Mouse (Mus musculus) stomach, embryonic 16.5 days (tissue): ENCODE results near the gene A730049H05Rik. TPM values are rescaled to one million over a fixed set of nuclear protein-coding genes. Genes with fewer than 3 reads are reported as not detected.

ENCODE experiments used
- ATAC-seq: fragments of 200-750 bp; cut with Nextera tagmentation; 2 replicates; pipeline ENCODE4 v1.8.0; 2017; ENCODE audit warnings: moderate number of reproducible peaks, moderate TSS enrichment; ENCODE audit not compliant: insufficient read depth, low FRiP score
- H3K27ac ChIP-seq: fragments of 300-500 bp; sonication (generic); 2 replicates; pipeline ENCODE4 v1.5.1; 2014; ENCODE audit warnings: low read length
- H3K27me3 ChIP-seq: fragments of 300-500 bp; sonication (generic); 2 replicates; pipeline ENCODE4 v1.6.1; 2014; ENCODE audit warnings: low read length, control low read depth, mixed read lengths; ENCODE audit not compliant: control insufficient read depth, insufficient read depth
- H3K36me3 ChIP-seq: fragments of 300-500 bp; sonication (generic); 2 replicates; pipeline ENCODE4 v1.6.1; 2014; ENCODE audit warnings: low read length; ENCODE audit not compliant: control insufficient read depth, insufficient read depth
- H3K4me1 ChIP-seq: fragments of 300-500 bp; sonication (generic); 2 replicates; pipeline ENCODE4 v1.6.1; 2014; ENCODE audit warnings: low read length, control low read depth, mixed read lengths; ENCODE audit not compliant: control insufficient read depth, insufficient read depth
- H3K4me2 ChIP-seq: fragments of 300-500 bp; sonication (generic); 2 replicates; pipeline ENCODE4 v1.6.1; 2014; ENCODE audit warnings: low read depth, low read length, mixed read lengths
- H3K4me3 ChIP-seq: fragments of 300-500 bp; sonication (generic); replicated peaks from 2 replicates; pipeline ENCODE4 v1.5.1; 2014; ENCODE audit warnings: mild to moderate bottlenecking, low read length
- H3K9ac ChIP-seq: fragments of 300-500 bp; sonication (generic); 2 replicates; pipeline ENCODE4 v1.6.1; 2014; ENCODE audit warnings: low read length
- H3K9me3 ChIP-seq: fragments of 300-500 bp; sonication (generic); replicated peaks from 2 replicates; pipeline ENCODE4 v1.6.1; 2016; ENCODE audit warnings: low read length, control low read depth; ENCODE audit not compliant: control insufficient read depth
- WGBS: fragments of 180-500 bp; shearing (Covaris S2); extraction: QIAGEN DNeasy Blood & Tissue Kit; methylation state at CpG from one replicate; pipeline ENCODE4 v1.1.7; 2014; 5-methylcytosine and 5-hydroxymethylcytosine counted together
- polyA plus RNA-seq: library from polyadenylated mRNA; unstranded; fragments of >200 nt; fragmentation: Nextera tagmentation; extraction: Ambion mirVana; gene quantifications from 2 replicates; pipeline ENCODE4 v1.2.1, GENCODE M21; 2015

Gene A730049H05Rik
- polyA plus RNA-seq, 1 experiment from 2014 or later = 0.87 TPM

GRCm38 (mm10) chr6:92845898-92846297, 29.6 kb downstream of the A730049H05Rik start:
- peaks cover 9% of the 10 kb centered on the region; the same call in 1 of the 2 replicates for H3K4me1 ChIP-seq
- H3K27ac ChIP-seq = no peak overlapping the region
- no peaks in the 10 kb centered on the region; the same call in 1 of the 2 replicates for H3K36me3 ChIP-seq
- 62% methylated on average over 8 of the region's 8 CpGs for WGBS
- no peaks in the 10 kb centered on the region for H3K27me3 ChIP-seq
- no peak overlapping the region for H3K4me2 ChIP-seq
- no peaks in the 10 kb centered on the region for H3K9me3 ChIP-seq
- no peak overlapping the region for H3K9ac ChIP-seq
- no peak for ATAC-seq
- no peak overlapping the region for H3K4me3 ChIP-seq

GRCm38 (mm10) chr6:92846614-92847013, 30.3 kb downstream of the A730049H05Rik start:
- no peak overlapping the region for H3K9ac ChIP-seq
- H3K36me3 ChIP-seq = no peaks in the 10 kb centered on the region; the same call in 1 of the 2 replicates
- H3K4me2 ChIP-seq = no peak overlapping the region
- H3K4me1 ChIP-seq = peaks cover 11% of the 10 kb centered on the region; the same call in 1 of the 2 replicates
- no peaks in the 10 kb centered on the region for H3K9me3 ChIP-seq
- no peak overlapping the region for H3K4me3 ChIP-seq
- no peak overlapping the region for H3K27ac ChIP-seq
- 66% methylated on average over 4 of the region's 4 CpGs for WGBS
- no peaks in the 10 kb centered on the region for H3K27me3 ChIP-seq
- no peak for ATAC-seq

- H3K4me1 ChIP-seq = peaks cover 11% of the 10 kb centered on the region; the same call in 1 of the 2 replicates
- no peak overlapping the region for H3K27ac ChIP-seq
These were observed 32.9 kb downstream of the A730049H05Rik start for GRCm38 (mm10) chr6:92849208-92849607.

GRCm38 (mm10) chr6:92850250-92850649, 34.0 kb downstream of the A730049H05Rik start:
- H3K36me3 ChIP-seq = no peaks in the 10 kb centered on the region; the same call in none of the 2 replicates

More at GRCm38 (mm10) chr6:92849208-92849607, 32.9 kb downstream of the A730049H05Rik start:
- Histone ChIP-seq H3K9me3 (no peaks in the 10 kb centered on the region), H3K9ac (no peak overlapping the region), H3K4me2 (no peak overlapping the region), H3K4me3 (no peak overlapping the region), H3K36me3 (no peaks in the 10 kb centered on the region; the same call in none of the 2 replicates), H3K27me3 (no peaks in the 10 kb centered on the region)
- ATAC-seq = no peak
- 89% methylated on average over 9 of the region's 9 CpGs for WGBS

GRCm38 (mm10) chr6:92854873-92855272, 38.6 kb downstream of the A730049H05Rik start:
- no peak for ATAC-seq
- Histone ChIP-seq H3K27ac (no peak overlapping the region), H3K9me3 (no peaks in the 10 kb centered on the region), H3K4me2 (no peak overlapping the region), H3K9ac (no peak overlapping the region), H3K4me3 (no peak overlapping the region), H3K4me1 (0 out of 2 replicates have a peak, but pooled peaks cover 2% of the 10 kb centered on the region), H3K27me3 (no peaks in the 10 kb centered on the region), H3K36me3 (no peaks in the 10 kb centered on the region; the same call in none of the 2 replicates)
- 66% methylated on average over 4 of the region's 4 CpGs for WGBS

More at GRCm38 (mm10) chr6:92850250-92850649, 34.0 kb downstream of the A730049H05Rik start:
- no peaks in the 10 kb centered on the region for H3K9me3 ChIP-seq
- no peak overlapping the region for H3K4me3 ChIP-seq
- no peaks in the 10 kb centered on the region for H3K27me3 ChIP-seq
- WGBS = 31% methylated on average over 5 of the region's 5 CpGs
- H3K4me2 ChIP-seq = no peak overlapping the region
- H3K27ac ChIP-seq = peak overlapping the region; percentile 72
- ATAC-seq = peak; percentile 90
- H3K9ac ChIP-seq = no peak overlapping the region
- H3K4me1 ChIP-seq = peaks cover 11% of the 10 kb centered on the region; the same call in 1 of the 2 replicates

- no peak for ATAC-seq
- Histone ChIP-seq H3K9ac (no peak overlapping the region), H3K27me3 (no peaks in the 10 kb centered on the region), H3K4me1 (no peaks in the 10 kb centered on the region), H3K4me3 (no peak overlapping the region), H3K9me3 (no peaks in the 10 kb centered on the region), H3K4me2 (no peak overlapping the region), H3K27ac (no peak overlapping the region), H3K36me3 (no peaks in the 10 kb centered on the region; the same call in none of the 2 replicates)
- WGBS = 86% methylated on average over 13 of the region's 13 CpGs
These were observed 41.5 kb downstream of the A730049H05Rik start for GRCm38 (mm10) chr6:92857761-92858160.

GRCm38 (mm10) chr6:92858721-92859510, 42.6 kb downstream of the A730049H05Rik start:
- no peaks in the 10 kb centered on the region; the same call in none of the 2 replicates for H3K36me3 ChIP-seq
- H3K4me2 ChIP-seq = no peak overlapping the region
- no peaks in the 10 kb centered on the region for H3K4me1 ChIP-seq
- no peaks in the 10 kb centered on the region for H3K9me3 ChIP-seq
- no peaks in the 10 kb centered on the region for H3K27me3 ChIP-seq
- ATAC-seq = no peak
- no peak overlapping the region for H3K9ac ChIP-seq
- no peak overlapping the region for H3K4me3 ChIP-seq
- WGBS = 80% methylated on average over 12 of the region's 12 CpGs
- no peak overlapping the region for H3K27ac ChIP-seq

- H3K27me3 ChIP-seq = no peaks in the 10 kb centered on the region
- no peak overlapping the region for H3K4me2 ChIP-seq
- no peak; the same call in 1 of the 2 replicates for ATAC-seq
- no peaks in the 10 kb centered on the region; the same call in 1 of the 2 replicates for H3K36me3 ChIP-seq
- H3K9me3 ChIP-seq = no peaks in the 10 kb centered on the region
- H3K4me3 ChIP-seq = no peak overlapping the region
- H3K4me1 ChIP-seq = no peaks in the 10 kb centered on the region
- 60% methylated on average over 5 of the region's 5 CpGs for WGBS
- H3K9ac ChIP-seq = no peak overlapping the region
- H3K27ac ChIP-seq = no peak overlapping the region
These were observed 44.1 kb downstream of the A730049H05Rik start for GRCm38 (mm10) chr6:92860285-92860912.

- no peak overlapping the region for H3K9ac ChIP-seq
- no peak overlapping the region for H3K4me3 ChIP-seq
- no peak overlapping the region for H3K27ac ChIP-seq
- no peaks in the 10 kb centered on the region for H3K4me1 ChIP-seq
- ATAC-seq = no peak
- no peaks in the 10 kb centered on the region for H3K9me3 ChIP-seq
- H3K36me3 ChIP-seq = no peaks in the 10 kb centered on the region; the same call in 1 of the 2 replicates
- H3K27me3 ChIP-seq = no peaks in the 10 kb centered on the region
- no peak overlapping the region for H3K4me2 ChIP-seq
- 71% methylated on average over 9 of the region's 9 CpGs for WGBS
These were observed 46.3 kb downstream of the A730049H05Rik start for GRCm38 (mm10) chr6:92862599-92862998.
